Mouse (Mus musculus) CH12.LX (cell line): Measurements from ENCODE around the gene Pdcd4. TPM values are rescaled to one million over a fixed set of nuclear protein-coding genes. Genes with fewer than 3 reads are reported as not detected.

Experiments
- DNase-seq: peaks from one replicate; pipeline ENCODE4 v3.0.0-alpha.2; 2013; ENCODE audit errors: extremely low read depth
- H3K27ac ChIP-seq: 2 replicates; pipeline ENCODE4 v1.5.1; 2012; ENCODE audit warnings: low read depth, mild to moderate bottlenecking, control low read depth, moderate library complexity; ENCODE audit not compliant: insufficient read depth
- H3K27me3 ChIP-seq: replicated peaks from 2 replicates; pipeline ENCODE3; 2012; ENCODE audit warnings: inconsistent platforms
- H3K36me3 ChIP-seq, 2 experiments: replicated peaks in 1 of 2; 2 replicates each; pipeline versions ENCODE3 to v1.6.1; 2012; ENCODE audit warnings: inconsistent platforms in 1 of 2, low read length in 1 of 2, mild to moderate bottlenecking in 1 of 2, mixed read lengths in 1 of 2, moderate library complexity in 1 of 2; ENCODE audit not compliant: control insufficient read depth in 1 of 2, insufficient read depth in 1 of 2
- H3K4me1 ChIP-seq, 2 experiments: 2 replicates each; pipeline ENCODE4 v1.6.1; 2012; ENCODE audit warnings: inconsistent platforms in 1 of 2, moderate library complexity in 1 of 2; ENCODE audit not compliant: insufficient read depth in 2 of 2, control insufficient read depth in 1 of 2
- H3K4me2 ChIP-seq: 2 replicates; pipeline ENCODE4 v1.6.1; 2012; ENCODE audit warnings: low read depth, mild to moderate bottlenecking, control low read depth; ENCODE audit not compliant: poor library complexity, insufficient read depth, severe bottlenecking
- H3K4me3 ChIP-seq, 3 experiments: fragments of 150-350 bp in 1 of 3; sonication (generic) in 1 of 3; replicated peaks in 1 of 3; 2 replicates each; pipeline versions ENCODE3 to v1.5.1; 2011 to 2012; ENCODE audit warnings: low read depth in 2 of 3, low read length in 2 of 3, mild to moderate bottlenecking in 2 of 3, moderate library complexity in 2 of 3, control low read depth in 1 of 3, improper control_type of control experiment in 1 of 3, inconsistent platforms in 1 of 3, mixed read lengths in 1 of 3; ENCODE audit not compliant: poor library complexity in 1 of 3
- H3K79me2 ChIP-seq: replicated peaks from 2 replicates; pipeline ENCODE4 v1.6.1; 2012; ENCODE audit warnings: mild to moderate bottlenecking, moderate library complexity; ENCODE audit not compliant: control insufficient read depth, poor library complexity, insufficient read depth, severe bottlenecking; ENCODE audit errors: extremely low read depth
- H3K9ac ChIP-seq: 2 replicates; pipeline ENCODE4 v1.6.1; 2012; ENCODE audit warnings: low read depth, mild to moderate bottlenecking, control low read depth, moderate library complexity; ENCODE audit not compliant: insufficient read depth
- H3K9me3 ChIP-seq: replicated peaks from 2 replicates; pipeline ENCODE3; 2012; ENCODE audit warnings: low read length, inconsistent platforms, mixed read lengths
- BHLHE40 ChIP-seq: IDR thresholded peaks from 2 replicates; pipeline ENCODE4 v1.6.1; 2011; ENCODE audit warnings: mild to moderate bottlenecking, low read depth, low read length, improper control_type of control experiment
- CHD1 ChIP-seq: IDR thresholded peaks from 2 replicates; pipeline ENCODE4 v1.6.1; 2012; ENCODE audit warnings: low read depth, low read length, improper control_type of control experiment, inconsistent platforms
- CTCF ChIP-seq, 2 experiments: IDR thresholded peaks in 1 of 2; conservative IDR thresholded peaks in 1 of 2; 2 replicates each; pipeline ENCODE4 v1.5.1; 2011 to 2012; ENCODE audit warnings: low read depth in 2 of 2, low read length in 2 of 2, improper control_type of control experiment in 1 of 2, inconsistent platforms in 1 of 2, mild to moderate bottlenecking in 1 of 2, moderate library complexity in 1 of 2
- E2F4 ChIP-seq: IDR thresholded peaks from 2 replicates; pipeline ENCODE4 v1.6.1; 2011; ENCODE audit warnings: low read depth, low read length, improper control_type of control experiment; ENCODE audit not compliant: insufficient replicate concordance
- EP300 ChIP-seq: IDR thresholded peaks from 2 replicates; pipeline ENCODE4 v1.6.1; 2011; ENCODE audit warnings: low read length, improper control_type of control experiment
- ETS1 ChIP-seq: conservative IDR thresholded peaks from 2 replicates; pipeline ENCODE4 v1.6.1; 2012; ENCODE audit warnings: low read depth, mild to moderate bottlenecking, inconsistent platforms, low read length, improper control_type of control experiment, moderate library complexity
- GABPA ChIP-seq: IDR thresholded peaks from 2 replicates; pipeline ENCODE4 v1.6.1; 2012; ENCODE audit warnings: low read depth, low read length, improper control_type of control experiment, inconsistent platforms; ENCODE audit not compliant: insufficient replicate concordance
- HCFC1 ChIP-seq: IDR thresholded peaks from 2 replicates; pipeline ENCODE4 v1.6.1; 2012; ENCODE audit warnings: low read depth, mild to moderate bottlenecking, inconsistent platforms, low read length, improper control_type of control experiment
- IRF4 ChIP-seq: IDR thresholded peaks from 2 replicates; pipeline ENCODE4 v1.6.1; 2014; ENCODE audit warnings: low read depth, mild to moderate bottlenecking, inconsistent platforms, low read length, improper control_type of control experiment
- MAX ChIP-seq: IDR thresholded peaks from 2 replicates; pipeline ENCODE4 v1.6.1; 2011; ENCODE audit warnings: low read length, improper control_type of control experiment
- MAZ ChIP-seq: IDR thresholded peaks from 2 replicates; pipeline ENCODE4 v1.6.1; 2012; ENCODE audit warnings: low read depth, mild to moderate bottlenecking, inconsistent platforms, low read length, improper control_type of control experiment, moderate library complexity
- MXI1 ChIP-seq: IDR thresholded peaks from 2 replicates; pipeline ENCODE4 v1.6.1; 2011; ENCODE audit warnings: mild to moderate bottlenecking, low read depth, low read length, improper control_type of control experiment
- MYC ChIP-seq: IDR thresholded peaks from 2 replicates; pipeline ENCODE4 v1.6.1; 2011; ENCODE audit warnings: low read depth, mild to moderate bottlenecking, improper control_type of control experiment, low read length
- NRF1 ChIP-seq: IDR thresholded peaks from 2 replicates; pipeline ENCODE4 v1.6.1; 2014; ENCODE audit warnings: low read depth, mild to moderate bottlenecking, inconsistent platforms, low read length, improper control_type of control experiment, moderate library complexity
- PAX5 ChIP-seq: IDR thresholded peaks from 2 replicates; pipeline ENCODE4 v1.6.1; 2012; ENCODE audit warnings: low read length, inconsistent platforms, mixed read lengths
- POLR2A ChIP-seq: IDR thresholded peaks from 2 replicates; pipeline ENCODE4 v1.6.1; 2011; ENCODE audit warnings: low read depth, mild to moderate bottlenecking, improper control_type of control experiment, low read length
- RAD21 ChIP-seq: IDR thresholded peaks from 2 replicates; pipeline ENCODE4 v1.6.1; 2011; ENCODE audit warnings: low read depth, mild to moderate bottlenecking, low read length, improper control_type of control experiment, moderate library complexity
- SIN3A ChIP-seq: IDR thresholded peaks from 2 replicates; pipeline ENCODE4 v1.6.1; 2012; ENCODE audit warnings: low read length, improper control_type of control experiment, inconsistent platforms
- SMC3 ChIP-seq: IDR thresholded peaks from 2 replicates; pipeline ENCODE4 v1.6.1; 2011; ENCODE audit warnings: low read depth, low read length, improper control_type of control experiment
- TBP ChIP-seq: conservative IDR thresholded peaks from 2 replicates; pipeline ENCODE4 v1.6.1; 2011; ENCODE audit warnings: low read depth, low read length, improper control_type of control experiment
- TCF12 ChIP-seq: IDR thresholded peaks from 2 replicates; pipeline ENCODE4 v1.6.1; 2014; ENCODE audit warnings: low read depth, mild to moderate bottlenecking, inconsistent platforms, low read length, improper control_type of control experiment
- UBTF ChIP-seq: IDR thresholded peaks from 2 replicates; pipeline ENCODE4 v1.6.1; 2012; ENCODE audit warnings: low read depth, mild to moderate bottlenecking, inconsistent platforms, low read length, improper control_type of control experiment, moderate library complexity
- USF1 ChIP-seq: IDR thresholded peaks from 2 replicates; pipeline ENCODE4 v1.6.1; 2014; ENCODE audit warnings: low read depth, mild to moderate bottlenecking, inconsistent platforms, low read length, improper control_type of control experiment
- USF2 ChIP-seq: conservative IDR thresholded peaks from 2 replicates; pipeline ENCODE4 v1.6.1; 2011; ENCODE audit warnings: low read depth, low read length, improper control_type of control experiment
- ZMIZ1 ChIP-seq: IDR thresholded peaks from 2 replicates; pipeline ENCODE4 v1.6.1; 2012; ENCODE audit warnings: low read depth, mild to moderate bottlenecking, inconsistent platforms, low read length, improper control_type of control experiment
- dilution Hi-C: fragments of 300-500 bp; cut with MboI; formaldehyde crosslinking; loops from 2 replicates; pipeline ENCODE4 v1.14.3; 2020; ENCODE audit warnings: low sequenced_read_pairs; ENCODE audit not compliant: extremely low pct_unique_long_range_greater_than_20kb, extremely low pct_ligation_motif_present
- in situ Hi-C: fragments of 300-500 bp; cut with MboI; formaldehyde crosslinking; loops from 3 replicates; pipeline ENCODE4 v1.14.3; 2019; ENCODE audit warnings: low sequenced_read_pairs, low pct_ligation_motif_present, low pct_unique_long_range_greater_than_20kb, mixed read lengths
- polyA plus RNA-seq: library from polyadenylated mRNA; unstranded; fragments of >175 nt; gene quantifications from 2 replicates; pipeline ENCODE4 v1.2.1, GENCODE M21; 2012; ENCODE audit warnings: low read depth; ENCODE audit not compliant: insufficient read length
- total RNA-seq, 2 experiments: library from RNA; depleted of rRNA; stranded (reverse); fragments of 300-350 nt in 1 of 2; fragments of >200 nt in 1 of 2; gene quantifications; 2 replicates each; pipeline ENCODE4 v1.2.3; 2012 to 2014

The Pdcd4 gene
- total and polyA plus RNA-seq, 3 experiments = 24.4 to 39.0 (median 26.3) TPM

- H3K4me2 ChIP-seq = no peak overlapping the region
- TF ChIP-seq UBTF (no peak), CHD1 (no peak), NRF1 (no peak), ETS1 (no peak), TBP (no peak), MAZ (no peak), USF2 (no peak), EP300 (no peak), E2F4 (no peak), MAX (no peak), POLR2A (no peak)
- peaks cover 15 to 41% of the 10 kb centered on the region in 2 experiments for H3K4me1 ChIP-seq
- dilution Hi-C loops (no loop called here), in situ Hi-C loops (no loop called here)
- no peak overlapping the region for H3K4me3 ChIP-seq
- no peak overlapping the region for H3K9ac ChIP-seq
- no peak for DNase-seq
- H3K9me3 ChIP-seq = no peaks in the 10 kb centered on the region
- H3K79me2 ChIP-seq = no peaks in the 10 kb centered on the region
- H3K27me3 ChIP-seq = no peaks in the 10 kb centered on the region
- no peak overlapping the region for H3K27ac ChIP-seq
- no peaks in the 10 kb centered on the region for H3K36me3 ChIP-seq
These were observed 3.7 kb upstream of the Pdcd4 start for GRCm38 (mm10) chr19:53888331-53888730.

- H3K4me3 ChIP-seq = no peak overlapping the region
- no peaks in the 10 kb centered on the region for H3K27me3 ChIP-seq
- H3K36me3 ChIP-seq = no peaks in the 10 kb centered on the region
- H3K4me2 ChIP-seq = no peak overlapping the region
- H3K79me2 ChIP-seq = no peaks in the 10 kb centered on the region
- in situ Hi-C loops (no loop called here), dilution Hi-C loops (no loop called here)
- H3K9ac ChIP-seq = no peak overlapping the region
- no peaks in the 10 kb centered on the region for H3K9me3 ChIP-seq
- DNase-seq = no peak
- TF ChIP-seq BHLHE40 = peak; percentile 30; the same call in 1 of the 2 replicates
- TF ChIP-seq ZMIZ1 = no peak
- H3K4me1 ChIP-seq = peaks cover 24 to 53% of the 10 kb centered on the region in 2 experiments
- H3K27ac ChIP-seq = no peak overlapping the region
These were observed 2.5 kb upstream of the Pdcd4 start for GRCm38 (mm10) chr19:53889555-53889954.

GRCm38 (mm10) chr19:53890274-53890673 is 1.8 kb upstream of the Pdcd4 start:
- TF ChIP-seq SIN3A (no peak), RAD21 (no peak), USF1 (no peak), E2F4 (no peak), CTCF (conservative IDR thresholded peaks at IDR 0.05 in 1 of 2, IDR thresholded peaks at IDR 0.05 in 1 of 2; ENCODE audit: low read depth in 2 of 2, low read length in 2 of 2) (no peak), BHLHE40 (no peak), SMC3 (no peak), TCF12 (no peak), ZMIZ1 (no peak), MAX (no peak), TBP (no peak), HCFC1 (no peak), EP300 (no peak), USF2 (no peak), MYC (no peak), PAX5 (no peak), MXI1 (no peak), GABPA (no peak), IRF4 (no peak)
- Histone ChIP-seq H3K9ac (no peak overlapping the region), H3K4me3 (no peak overlapping the region), H3K36me3 (no peaks in the 10 kb centered on the region), H3K27me3 (no peaks in the 10 kb centered on the region), H3K27ac (no peak overlapping the region), H3K9me3 (no peaks in the 10 kb centered on the region), H3K79me2 (no peaks in the 10 kb centered on the region), H3K4me2 (no peak overlapping the region), H3K4me1 (peaks cover 29 to 60% of the 10 kb centered on the region in 2 experiments)
- dilution Hi-C loops (no loop called here), in situ Hi-C loops (no loop called here)
- no peak for DNase-seq
